Mouse (Mus musculus) spleen, adult 2 months (tissue): ENCODE data around the gene Dnajc7. TPM values are rescaled to one million over a fixed set of nuclear protein-coding genes. Genes with fewer than 3 reads are reported as not detected.

Experiments
- DNase-seq, 2 experiments: peaks; one replicate each; pipeline versions ENCODE4 v3.0.0 to v3.0.0-alpha.2; 2012 to 2021; ENCODE audit warnings: low spot score in 2 of 2, low read depth in 1 of 2
- H3K27ac ChIP-seq: fragments of 200-500 bp; 2 replicates; pipeline ENCODE4 v1.5.1; 2012; ENCODE audit warnings: low read length, inconsistent platforms; ENCODE audit not compliant: insufficient read depth
- H3K27me3 ChIP-seq: fragments of 200-500 bp; 2 replicates; pipeline ENCODE4 v1.6.1; 2012; ENCODE audit warnings: mild to moderate bottlenecking, moderate library complexity, low read length, inconsistent platforms; ENCODE audit not compliant: control insufficient read depth, insufficient read depth
- H3K36me3 ChIP-seq: fragments of 200-500 bp; 2 replicates; pipeline ENCODE4 v1.6.1; 2012; ENCODE audit warnings: mild to moderate bottlenecking, low read length, inconsistent platforms; ENCODE audit not compliant: control insufficient read depth, insufficient read depth
- H3K4me1 ChIP-seq: fragments of 200-500 bp; 2 replicates; pipeline ENCODE4 v1.6.1; 2011; ENCODE audit warnings: inconsistent platforms; ENCODE audit not compliant: control insufficient read depth, insufficient read depth, insufficient read length
- H3K4me3 ChIP-seq: fragments of 200-500 bp; 2 replicates; pipeline ENCODE4 v1.5.1; 2011; ENCODE audit warnings: mild to moderate bottlenecking, inconsistent platforms; ENCODE audit not compliant: insufficient read depth, insufficient read length; ENCODE audit errors: extremely low read depth
- CTCF ChIP-seq: fragments of 200-500 bp; IDR thresholded peaks from 2 replicates; pipeline ENCODE4 v1.5.1; 2011; ENCODE audit warnings: mild to moderate bottlenecking, inconsistent platforms; ENCODE audit not compliant: insufficient read depth, insufficient read length, insufficient replicate concordance; ENCODE audit errors: extremely low read depth
- POLR2A ChIP-seq: fragments of 200-500 bp; IDR thresholded peaks from 2 replicates; pipeline ENCODE4 v1.6.1; 2011; ENCODE audit warnings: low read depth, low read length, inconsistent platforms
- WGBS: fragments of 180-500 bp; shearing (Covaris S2); methylation state at CpG from one replicate; pipeline ENCODE4 v1.1.7; 2018; 5-methylcytosine and 5-hydroxymethylcytosine counted together
- polyA plus RNA-seq: library from polyadenylated mRNA; depleted of rRNA; stranded (reverse); fragments of >200 nt; gene quantifications from 2 replicates; pipeline ENCODE4 v1.2.3, GENCODE M21; 2012

The Dnajc7 gene
- polyA plus RNA-seq, 1 experiment, result 53.7 TPM

GRCm38 (mm10) chr11:100605451-100605850, 14.5 kb downstream of the Dnajc7 start:
- DNase-seq, result no peak
- Histone ChIP-seq H3K27me3 (no peaks in the 10 kb centered on the region), H3K36me3 (peaks cover 12% of the 10 kb centered on the region), H3K4me1 (peaks cover 5% of the 10 kb centered on the region; the same call in 1 of the 2 replicates), H3K27ac (no peak overlapping the region), H3K4me3 (no peak overlapping the region)
- TF ChIP-seq CTCF (no peak), POLR2A (no peak)
- 90% methylated on average over 10 of the region's 10 CpGs for WGBS

GRCm38 (mm10) chr11:100604321-100605005, 15.5 kb downstream of the Dnajc7 start:
- DNase-seq, result no peak
- Histone ChIP-seq H3K4me1 (peaks cover 5% of the 10 kb centered on the region; the same call in 1 of the 2 replicates), H3K27ac (no peak overlapping the region), H3K27me3 (no peaks in the 10 kb centered on the region), H3K4me3 (no peak overlapping the region), H3K36me3 (peaks cover 13% of the 10 kb centered on the region)
- no peak for TF ChIP-seq CTCF
- TF ChIP-seq POLR2A, result no peak
- WGBS, result 94% methylated on average over 4 of the region's 4 CpGs

- no peak for TF ChIP-seq CTCF
- TF ChIP-seq POLR2A, result no peak
- WGBS, result 85% methylated on average over 8 of the region's 8 CpGs
- DNase-seq, result no peak
- Histone ChIP-seq H3K4me1 (peaks cover 6% of the 10 kb centered on the region; the same call in 1 of the 2 replicates), H3K27me3 (no peaks in the 10 kb centered on the region), H3K4me3 (no peak overlapping the region), H3K36me3 (peaks cover 15% of the 10 kb centered on the region), H3K27ac (no peak overlapping the region)
Observed at GRCm38 (mm10) chr11:100603813-100604212, 16.2 kb downstream of the Dnajc7 start.

- peaks cover 14% of the 10 kb centered on the region for H3K36me3 ChIP-seq
- TF ChIP-seq POLR2A (no peak), CTCF (no peak)
Observed at GRCm38 (mm10) chr11:100603155-100603554, 16.8 kb downstream of the Dnajc7 start.

GRCm38 (mm10) chr11:100601372-100601771, 18.6 kb downstream of the Dnajc7 start:
- no peaks in the 10 kb centered on the region for H3K27me3 ChIP-seq
- DNase-seq, result no peak
- TF ChIP-seq CTCF, result no peak
- TF ChIP-seq POLR2A, result no peak

More at GRCm38 (mm10) chr11:100603155-100603554, 16.8 kb downstream of the Dnajc7 start:
- 88% methylated on average over 9 of the region's 9 CpGs for WGBS
- H3K27ac ChIP-seq, result 0 out of 2 replicates have a peak overlapping the region, but pooled peaks have one; percentile 8
- H3K4me1 ChIP-seq, result peaks cover 8% of the 10 kb centered on the region; the same call in 1 of the 2 replicates
- H3K27me3 ChIP-seq, result no peaks in the 10 kb centered on the region
- no peak overlapping the region for H3K4me3 ChIP-seq
- no peak for DNase-seq

GRCm38 (mm10) chr11:100598074-100598473, 21.9 kb downstream of the Dnajc7 start:
- Histone ChIP-seq H3K27me3 (no peaks in the 10 kb centered on the region), H3K36me3 (peaks cover 26% of the 10 kb centered on the region), H3K4me3 (no peak overlapping the region), H3K4me1 (peaks cover 15% of the 10 kb centered on the region), H3K27ac (peak overlapping the region; percentile 87)
- TF ChIP-seq CTCF (no peak), POLR2A (no peak)
- DNase-seq, result peak in 1 of 2 experiments; percentile 49
- WGBS, result 36% methylated on average over 4 of the region's 4 CpGs

More at GRCm38 (mm10) chr11:100601372-100601771, 18.6 kb downstream of the Dnajc7 start:
- H3K4me3 ChIP-seq, result no peak overlapping the region
- no peak overlapping the region for H3K27ac ChIP-seq
- H3K36me3 ChIP-seq, result peaks cover 19% of the 10 kb centered on the region
- 92% methylated on average over 3 of the region's 3 CpGs for WGBS
- H3K4me1 ChIP-seq, result peaks cover 15% of the 10 kb centered on the region

- WGBS, result 94% methylated on average over 4 of the region's 4 CpGs
- Histone ChIP-seq H3K36me3 (peaks cover 39% of the 10 kb centered on the region), H3K4me1 (peaks cover 15% of the 10 kb centered on the region), H3K27me3 (no peaks in the 10 kb centered on the region), H3K27ac (no peak overlapping the region), H3K4me3 (no peak overlapping the region)
- TF ChIP-seq CTCF, result no peak
- TF ChIP-seq POLR2A, result no peak
- no peak for DNase-seq
Observed at GRCm38 (mm10) chr11:100595533-100595932, 24.4 kb downstream of the Dnajc7 start.
